Mouse (Mus musculus) lung, adult 2 months (tissue): ENCODE measurements at regions not wholly inside any gene's neighbourhood (a gene's known extent, or its start where the extent isn't known, plus 50 kb on each side); places are given as distances from the start of the nearest gene placed in this dataset.
A peak's percentile ranks its signal among the peaks of the same experiment; 100 is the strongest.

Experiments used
- DNase-seq: peaks from one replicate; pipeline ENCODE4 v3.0.0; 2022
- H3K4me1 ChIP-seq: fragments of 200-500 bp; 2 replicates; pipeline ENCODE4 v1.6.1; 2011; ENCODE audit warnings: low read length; ENCODE audit not compliant: control insufficient read depth, insufficient read depth
- H3K4me3 ChIP-seq: fragments of 200-500 bp; replicated peaks from 2 replicates; pipeline ENCODE3; 2011; ENCODE audit warnings: low read depth, mild to moderate bottlenecking, control low read depth, low read length; ENCODE audit errors: extremely low read depth
- CTCF ChIP-seq: fragments of 200-500 bp; IDR thresholded peaks from 2 replicates; pipeline ENCODE4 v1.5.1; 2011; ENCODE audit warnings: mild to moderate bottlenecking, low read length, control low read depth; ENCODE audit not compliant: insufficient read depth
- POLR2A ChIP-seq: fragments of 200-500 bp; IDR thresholded peaks from 2 replicates; pipeline ENCODE4 v1.6.1; 2011; ENCODE audit warnings: low read depth, mild to moderate bottlenecking, control low read depth, low read length, borderline replicate concordance; ENCODE audit errors: extremely low read depth
- WGBS: fragments of 180-500 bp; shearing (Covaris S2); methylation state at CpG from one replicate; pipeline ENCODE4 v1.1.7; 2018; 5-methylcytosine and 5-hydroxymethylcytosine counted together

GRCm38 (mm10) chr6:51711616-51711970 is 187.9 kb downstream of the Snx10 start:
- DNase-seq = no peak
- WGBS = 75% methylated on average over 7 of the region's 7 CpGs
- no peak for TF ChIP-seq CTCF
- TF ChIP-seq POLR2A = no peak
- Histone ChIP-seq H3K4me1 (no peaks in the 10 kb centered on the region), H3K4me3 (no peak overlapping the region)

- H3K4me3 ChIP-seq = no peak overlapping the region
- 59% methylated on average over 8 of the region's 8 CpGs for WGBS
- H3K4me1 ChIP-seq = no peaks in the 10 kb centered on the region
- DNase-seq = no peak
- TF ChIP-seq POLR2A (no peak), CTCF (no peak)
Measured at GRCm38 (mm10) chr6:51715158-51715840, 191.6 kb downstream of the Snx10 start.

GRCm38 (mm10) chr6:51717386-51717785 is 193.7 kb downstream of the Snx10 start:
- peaks cover 3% of the 10 kb centered on the region; the same call in 1 of the 2 replicates for H3K4me1 ChIP-seq
- no peak overlapping the region for H3K4me3 ChIP-seq
- TF ChIP-seq POLR2A (no peak), CTCF (no peak)
- no peak for DNase-seq
- WGBS = 68% methylated on average over 7 of the region's 7 CpGs

GRCm38 (mm10) chr6:51720705-51721104 is 197.0 kb downstream of the Snx10 start:
- no peak for DNase-seq
- 68% methylated on average over 7 of the region's 7 CpGs for WGBS
- TF ChIP-seq POLR2A (no peak), CTCF (no peak)
- Histone ChIP-seq H3K4me3 (no peak overlapping the region), H3K4me1 (peaks cover 3% of the 10 kb centered on the region; the same call in 1 of the 2 replicates)

- TF ChIP-seq POLR2A = no peak
- TF ChIP-seq CTCF = peak; percentile 57
- 30% methylated on average over 4 of the region's 4 CpGs for WGBS
- H3K4me3 ChIP-seq = no peak overlapping the region
- no peak for DNase-seq
- peaks cover 3% of the 10 kb centered on the region; the same call in 1 of the 2 replicates for H3K4me1 ChIP-seq
Measured at GRCm38 (mm10) chr6:51723053-51723452, 199.4 kb downstream of the Snx10 start.

DNA sequence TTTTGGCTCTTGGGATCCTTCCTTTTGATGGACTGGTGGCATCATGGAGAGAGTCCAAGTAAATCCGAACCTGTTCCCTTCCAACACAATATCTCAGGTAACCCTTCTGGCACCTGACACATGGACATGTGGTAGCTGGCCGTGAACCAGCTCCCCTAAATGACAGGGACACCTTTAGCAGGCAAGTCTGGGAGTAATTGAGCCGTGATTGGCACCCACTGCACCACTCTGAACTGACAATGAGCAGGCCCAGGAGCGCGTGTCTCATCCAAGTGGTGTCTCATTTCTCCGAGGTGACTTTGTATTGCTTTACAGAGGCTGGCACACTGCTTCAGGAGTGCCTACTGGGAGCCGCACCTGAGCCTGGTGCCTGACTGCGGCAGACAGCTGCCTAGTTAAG is 203.5 kb downstream of the Snx10 start:
- TF ChIP-seq CTCF = no peak
- no peak for TF ChIP-seq POLR2A
- 91% methylated on average over 8 of the region's 8 CpGs for WGBS
- DNase-seq = no peak
- no peak overlapping the region for H3K4me3 ChIP-seq
- no peaks in the 10 kb centered on the region for H3K4me1 ChIP-seq

- H3K4me3 ChIP-seq = no peak overlapping the region
- TF ChIP-seq POLR2A (no peak), CTCF (no peak)
- no peaks in the 10 kb centered on the region for H3K4me1 ChIP-seq
- no peak for DNase-seq
- WGBS = 53% methylated on average over 10 of the region's 10 CpGs
Measured at GRCm38 (mm10) chr6:51728816-51729562, 205.3 kb downstream of the Snx10 start.

GRCm38 (mm10) chr6:51730564-51731351 is 207.1 kb downstream of the Snx10 start:
- TF ChIP-seq POLR2A = no peak
- no peak for TF ChIP-seq CTCF
- no peak for DNase-seq
- H3K4me3 ChIP-seq = no peak overlapping the region
- H3K4me1 ChIP-seq = no peaks in the 10 kb centered on the region
- 82% methylated on average over 17 of the region's 17 CpGs for WGBS

- WGBS = 80% methylated on average over 11 of the region's 11 CpGs
- TF ChIP-seq CTCF (no peak), POLR2A (no peak)
- DNase-seq = no peak
- no peaks in the 10 kb centered on the region for H3K4me1 ChIP-seq
- no peak overlapping the region for H3K4me3 ChIP-seq
Measured at GRCm38 (mm10) chr6:51732298-51732895, 208.7 kb downstream of the Snx10 start.

GRCm38 (mm10) chr6:51736051-51736450 is 212.3 kb downstream of the Snx10 start:
- WGBS = 77% methylated on average over 5 of the region's 5 CpGs
- no peak for DNase-seq
- Histone ChIP-seq H3K4me1 (no peaks in the 10 kb centered on the region), H3K4me3 (no peak overlapping the region)
- TF ChIP-seq POLR2A (no peak), CTCF (no peak)
